ENCODE assay signal across 21 mouse cellular contexts in the genomic region with DNA sequence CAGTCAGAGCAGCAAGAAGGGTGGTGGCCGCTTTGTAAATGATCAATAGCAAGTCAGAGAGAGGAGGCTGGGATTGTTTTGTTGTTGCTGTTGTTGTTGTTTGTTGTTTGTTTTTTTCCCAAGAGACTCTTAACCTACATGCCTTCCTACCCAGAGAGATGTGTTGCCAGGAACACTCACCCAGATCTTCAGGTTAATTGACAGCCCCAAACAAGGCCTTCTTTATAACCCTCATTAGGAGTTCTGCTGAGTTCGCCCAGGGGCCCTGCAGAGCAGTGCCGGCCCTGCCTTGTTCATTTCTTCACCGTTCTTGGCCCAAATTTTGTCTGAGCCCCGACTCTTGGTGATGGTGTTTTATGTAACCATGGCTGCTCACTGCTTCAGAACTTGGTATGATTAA. TPM values are rescaled to one million over a fixed set of nuclear protein-coding genes. Genes with fewer than 3 reads are reported as not detected.
DNase-seq lines count a peak whose midpoint lies in the region; ATAC-seq and TF ChIP-seq lines count a peak whose summit lies in the region.
"Had no signal": no experiment of that assay in that cellular context is flagged by ENCODE, and none has a peak within 500 bp of the region (broad histone marks: within the 10 kb centered on the region; RNA-seq: fewer than 3 reads in every experiment).

No protein-coding gene starts in this region.

- no peaks in the 10 kb centered on the region for H3K27me3 ChIP-seq in forebrain, embryonic 16.5 days (replicated peaks; ENCODE audit: control insufficient read depth, insufficient read depth, low read length)
- no peaks in the 10 kb centered on the region for H3K27me3 ChIP-seq in forebrain, embryonic 14.5 days (replicated peaks; ENCODE audit: control insufficient read depth, insufficient read depth, low read length)
- H3K27me3 ChIP-seq in intestine, postnatal 0 days (replicated peaks; ENCODE audit: control insufficient read depth, insufficient read depth, low read length) = no peaks in the 10 kb centered on the region
- H3K27me3 ChIP-seq in intestine, embryonic 15.5 days (replicated peaks) = no peaks in the 10 kb centered on the region
- no peaks in the 10 kb centered on the region for H3K27me3 ChIP-seq in liver, adult 2 months (ENCODE audit: control insufficient read depth, insufficient read depth, low read length)
- H3K27me3 ChIP-seq in liver, embryonic 11.5 days (replicated peaks; ENCODE audit: control insufficient read depth, insufficient read depth, low read length) = no peaks in the 10 kb centered on the region
- H3K27me3 ChIP-seq: CH12.LX; limb, embryonic 13.5 days; neural tube, embryonic 15.5 days; stomach, embryonic 15.5 days had no signal

- no peak overlapping the region for H3K9ac ChIP-seq in forebrain, embryonic 16.5 days (replicated peaks; ENCODE audit: low read depth, low read length)
- H3K9ac ChIP-seq in forebrain, embryonic 14.5 days (ENCODE audit: low read length) = no peak overlapping the region
- H3K9ac ChIP-seq in intestine, postnatal 0 days (ENCODE audit: low read depth, low read length) = no peak overlapping the region
- no peak overlapping the region for H3K9ac ChIP-seq in intestine, embryonic 15.5 days
- H3K9ac ChIP-seq in liver, adult 2 months (ENCODE audit: low read depth, low read length) = no peak overlapping the region
- H3K9ac ChIP-seq in liver, embryonic 11.5 days (ENCODE audit: low read depth, low read length) = no peak overlapping the region
- H3K9ac ChIP-seq: limb, embryonic 13.5 days; neural tube, embryonic 15.5 days; stomach, embryonic 15.5 days had no signal

- H3K27ac ChIP-seq in forebrain, embryonic 16.5 days (ENCODE audit: low read length) = no peak overlapping the region
- no peak overlapping the region for H3K27ac ChIP-seq in forebrain, embryonic 14.5 days (ENCODE audit: low read depth, low read length)
- peak overlapping the region; percentile 68 for H3K27ac ChIP-seq in intestine, postnatal 0 days (ENCODE audit: low read depth, low read length)
- H3K27ac ChIP-seq in intestine, embryonic 15.5 days = no peak overlapping the region
- H3K27ac ChIP-seq in liver, adult 2 months (replicated peaks; ENCODE audit: insufficient read depth, low read depth, low read length) = peak overlapping the region; percentile 82
- no peak overlapping the region for H3K27ac ChIP-seq in liver, embryonic 11.5 days (ENCODE audit: low read depth, low read length)
- H3K27ac ChIP-seq: limb, embryonic 13.5 days; midbrain, embryonic 10.5 days; neural tube, embryonic 15.5 days had no signal

- no peak for DNase-seq in forebrain, embryonic 14.5 days (ENCODE audit: low spot score)
- no peak for DNase-seq in liver, adult 2 months (ENCODE audit: extremely low read depth, low read depth, low spot score)
- DNase-seq in liver, embryonic 11.5 days (ENCODE audit: low spot score) = no peak
- peak; percentile 25 for DNase-seq in Muller cell, postnatal 12 days (ENCODE audit: inconsistent ontology term)
- DNase-seq in ovary, postnatal 36 days (ENCODE audit: low spot score) = no peak
- DNase-seq: adrenal gland, adult 2 months; cerebellum, postnatal 10 days; gastrocnemius, postnatal 36 days; lung, adult 2 months; lung, postnatal 4 days had no signal

- H3K4me2 ChIP-seq in forebrain, embryonic 16.5 days (ENCODE audit: low read length) = no peak overlapping the region
- H3K4me2 ChIP-seq in forebrain, embryonic 14.5 days (ENCODE audit: low read length) = no peak overlapping the region
- peak overlapping the region; percentile 37; the same call in 1 of the 2 replicates for H3K4me2 ChIP-seq in intestine, postnatal 0 days (replicated peaks; ENCODE audit: low read depth)
- no peak overlapping the region for H3K4me2 ChIP-seq in intestine, embryonic 15.5 days (replicated peaks)
- no peak overlapping the region for H3K4me2 ChIP-seq in liver, embryonic 11.5 days
- H3K4me2 ChIP-seq: heart, embryonic 11.5 days; limb, embryonic 13.5 days; neural tube, embryonic 15.5 days; stomach, embryonic 15.5 days had no signal

- no peaks in the 10 kb centered on the region for H3K9me3 ChIP-seq in forebrain, embryonic 16.5 days (ENCODE audit: control insufficient read depth, low read length)
- no peaks in the 10 kb centered on the region for H3K9me3 ChIP-seq in forebrain, embryonic 14.5 days (replicated peaks; ENCODE audit: control insufficient read depth, low read length)
- H3K9me3 ChIP-seq in intestine, postnatal 0 days (ENCODE audit: control insufficient read depth) = no peaks in the 10 kb centered on the region
- H3K9me3 ChIP-seq in intestine, embryonic 15.5 days = no peaks in the 10 kb centered on the region
- H3K9me3 ChIP-seq in liver, embryonic 11.5 days (ENCODE audit: control insufficient read depth, low read length) = no peaks in the 10 kb centered on the region
- H3K9me3 ChIP-seq: limb, embryonic 13.5 days; midbrain, embryonic 10.5 days; neural tube, embryonic 15.5 days; stomach, embryonic 15.5 days had no signal

- H3K4me3 ChIP-seq in forebrain, embryonic 16.5 days (replicated peaks; ENCODE audit: low read length) = no peak overlapping the region
- H3K4me3 ChIP-seq in forebrain, embryonic 14.5 days (ENCODE audit: low read depth, low read length) = no peak overlapping the region
- H3K4me3 ChIP-seq in intestine, postnatal 0 days (ENCODE audit: low read depth, low read length) = no peak overlapping the region
- no peak overlapping the region for H3K4me3 ChIP-seq in intestine, embryonic 15.5 days (replicated peaks)
- H3K4me3 ChIP-seq in liver, adult 2 months (ENCODE audit: insufficient read depth, low read depth, low read length) = no peak overlapping the region
- H3K4me3 ChIP-seq in liver, embryonic 11.5 days (ENCODE audit: low read depth, low read length) = no peak overlapping the region
- H3K4me3 ChIP-seq: limb, embryonic 13.5 days; midbrain, embryonic 10.5 days; myocyte; neural tube, embryonic 15.5 days; stomach, embryonic 15.5 days had no signal

- ATAC-seq in forebrain, embryonic 16.5 days = peak; percentile 50
- no peak for ATAC-seq in forebrain, embryonic 14.5 days
- ATAC-seq in intestine, postnatal 0 days = no peak
- no peak for ATAC-seq in intestine, embryonic 15.5 days
- no peak for ATAC-seq in liver, embryonic 11.5 days (replicated peaks; ENCODE audit: low FRiP score)
- ATAC-seq: inflammation-experienced regulatory T-cells, adult 6 months had no signal

- peaks cover 13% of the 10 kb centered on the region for H3K4me1 ChIP-seq in forebrain, embryonic 16.5 days (replicated peaks; ENCODE audit: control insufficient read depth, insufficient read depth, low read length)
- peaks cover 3% of the 10 kb centered on the region; the same call in 1 of the 2 replicates for H3K4me1 ChIP-seq in forebrain, embryonic 14.5 days (ENCODE audit: control insufficient read depth, insufficient read depth, low read length)
- peaks cover 10% of the 10 kb centered on the region; the same call in 1 of the 2 replicates for H3K4me1 ChIP-seq in intestine, postnatal 0 days (replicated peaks; ENCODE audit: control insufficient read depth, insufficient read depth, low read length)
- H3K4me1 ChIP-seq in intestine, embryonic 15.5 days (replicated peaks) = peaks cover 12% of the 10 kb centered on the region
- peaks cover 35% of the 10 kb centered on the region for H3K4me1 ChIP-seq in liver, adult 2 months (ENCODE audit: control insufficient read depth, insufficient read depth, low read length)
- no peaks in the 10 kb centered on the region for H3K4me1 ChIP-seq in liver, embryonic 11.5 days (replicated peaks; ENCODE audit: control insufficient read depth, insufficient read depth, low read length)
- H3K4me1 ChIP-seq: neural tube, embryonic 15.5 days had no signal

- H3K79me2 ChIP-seq in liver, adult 2 months (ENCODE audit: control insufficient read depth, insufficient read depth, low read length) = no peaks in the 10 kb centered on the region

- TF ChIP-seq CTCF in intestine, postnatal 0 days (IDR thresholded peaks at IDR 0.05; ENCODE audit: low read depth) = no peak
- TF ChIP-seq CTCF in liver, adult 2 months (IDR thresholded peaks at IDR 0.05; ENCODE audit: low read depth, low read length) = no peak

- no peak for TF ChIP-seq POLR2A in liver, adult 2 months (IDR thresholded peaks at IDR 0.05; ENCODE audit: extremely low read depth, insufficient read depth, low read length)

- 47% methylated on average over 5 of the region's 5 CpGs for WGBS in forebrain, embryonic 16.5 days
- WGBS in forebrain, embryonic 14.5 days = 28% methylated on average over 5 of the region's 5 CpGs
- 38% methylated on average over 5 of the region's 5 CpGs for WGBS in intestine, postnatal 0 days
- 57% methylated on average over 5 of the region's 5 CpGs for WGBS in intestine, embryonic 15.5 days
- WGBS in liver, adult 2 months = 80% methylated on average over 5 of the region's 5 CpGs
- WGBS in liver, embryonic 11.5 days = 78% methylated on average over 5 of the region's 5 CpGs

- no peaks in the 10 kb centered on the region for H3K36me3 ChIP-seq in forebrain, embryonic 16.5 days (ENCODE audit: control insufficient read depth, insufficient read depth)
- no peaks in the 10 kb centered on the region for H3K36me3 ChIP-seq in forebrain, embryonic 14.5 days (ENCODE audit: control insufficient read depth, insufficient read depth, low read length)
- no peaks in the 10 kb centered on the region for H3K36me3 ChIP-seq in intestine, postnatal 0 days (ENCODE audit: control insufficient read depth, insufficient read depth)
- H3K36me3 ChIP-seq in intestine, embryonic 15.5 days = no peaks in the 10 kb centered on the region
- no peaks in the 10 kb centered on the region for H3K36me3 ChIP-seq in liver, adult 2 months (ENCODE audit: control insufficient read depth, insufficient read depth, low read length)
- H3K36me3 ChIP-seq in liver, embryonic 11.5 days (ENCODE audit: control insufficient read depth, insufficient read depth, low read length) = no peaks in the 10 kb centered on the region
- H3K36me3 ChIP-seq: limb, embryonic 13.5 days; midbrain, embryonic 10.5 days; neural tube, embryonic 15.5 days; stomach, embryonic 15.5 days had no signal

RNA-seq across cellular contexts. Expression of a gene that starts 44.9 kb away (rescaled TPM):
- polyA plus RNA-seq in forebrain, embryonic 16.5 days (2015; fragmentation: Nextera tagmentation; extraction: Ambion mirVana) = 51.2 TPM in 2 replicates
- polyA plus RNA-seq in forebrain, embryonic 14.5 days (2014; fragmentation: Nextera tagmentation; extraction: Ambion mirVana) = 34.7 and 36.7 TPM in 2 replicates
- polyA plus RNA-seq in intestine, postnatal 0 days (2015; fragmentation: Nextera tagmentation; extraction: Ambion mirVana) = 382 and 400 TPM in 2 replicates
- 97.7 TPM in 2 replicates for polyA plus RNA-seq in intestine, embryonic 15.5 days (2015; fragmentation: Nextera tagmentation; extraction: Ambion mirVana)
- total RNA-seq in liver, adult 2 months (2014; rRNA removed) = 57.6 and 116 TPM in 2 replicates
- 236 and 311 TPM in 2 replicates for polyA plus RNA-seq in liver, adult 2 months (2012; rRNA removed)
- 367 and 406 TPM in 2 replicates for polyA plus RNA-seq in liver, embryonic 11.5 days (2014; fragmentation: Nextera tagmentation; extraction: Ambion mirVana)

Comparison
In these comparisons a context has a peak if more than half of its experiments do, and no peak if none do; other contexts are left out.
1. H3K27ac ChIP-seq: peak in intestine, postnatal 0 days (single experiment) and liver, adult 2 months (single experiment); none in forebrain, embryonic 16.5 days (single experiment), forebrain, embryonic 14.5 days (single experiment), intestine, embryonic 15.5 days (single experiment) and liver, embryonic 11.5 days (single experiment).